Mouse (Mus musculus) heart, adult 2 months (tissue): ENCODE results near the gene Fzr1.

Experiments
- CTCF ChIP-seq: fragments of 200-600 bp; IDR thresholded peaks from 2 replicates; pipeline ENCODE4 v1.8.1; 2022; ENCODE audit warnings: antibody characterized with exemption, mild to moderate bottlenecking, moderate library complexity
- POLR2A ChIP-seq: fragments of 200-500 bp; IDR thresholded peaks from 2 replicates; pipeline ENCODE4 v1.6.1; 2011; ENCODE audit warnings: mild to moderate bottlenecking, low read depth, low read length, control low read depth; ENCODE audit not compliant: insufficient read depth

DNA sequence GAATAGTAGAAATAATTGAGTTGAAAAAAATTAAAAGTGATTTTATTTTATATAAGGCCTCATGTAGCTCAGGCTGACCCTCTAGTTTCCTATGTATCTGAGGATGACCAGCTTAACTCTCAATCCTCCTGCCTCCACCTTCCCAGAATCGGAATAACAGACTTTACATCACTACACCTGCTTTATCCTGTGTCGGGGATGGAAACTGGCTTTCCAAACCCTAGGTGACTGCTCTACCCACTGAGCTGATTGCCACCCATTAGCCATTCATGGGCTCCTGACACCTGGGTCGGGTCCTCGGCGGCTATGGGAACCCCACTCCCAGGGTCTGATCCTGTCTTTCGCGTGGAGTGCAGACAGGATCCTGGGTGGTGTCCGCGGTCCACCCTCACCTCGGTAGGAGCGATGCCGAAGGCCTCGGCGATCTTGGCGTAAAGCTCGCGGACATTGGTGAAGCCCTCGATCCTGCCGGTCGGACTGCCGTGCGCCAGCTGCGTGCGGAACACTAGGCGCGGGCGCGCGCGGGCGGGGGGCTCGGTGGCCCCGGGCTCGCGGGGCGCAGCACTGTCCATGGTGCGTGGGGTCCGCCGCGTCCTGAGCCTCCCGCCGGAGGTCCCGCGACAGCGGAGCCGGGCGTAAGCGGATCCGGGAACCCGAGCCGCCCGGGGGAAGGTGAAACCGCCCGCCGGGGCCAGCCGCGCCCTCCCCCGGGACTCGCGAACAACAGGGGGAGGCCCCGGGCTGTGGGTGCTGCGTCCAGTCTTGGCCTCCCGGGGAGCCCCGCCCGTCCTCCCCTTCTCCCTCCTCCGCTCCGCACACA is 35.4 kb downstream of the Fzr1 start, which contains the start of gene Gipc3:
- no peak for TF ChIP-seq CTCF
- no peak for TF ChIP-seq POLR2A
